ENCODE assay signal across 24 mouse cellular contexts in the genomic region with DNA sequence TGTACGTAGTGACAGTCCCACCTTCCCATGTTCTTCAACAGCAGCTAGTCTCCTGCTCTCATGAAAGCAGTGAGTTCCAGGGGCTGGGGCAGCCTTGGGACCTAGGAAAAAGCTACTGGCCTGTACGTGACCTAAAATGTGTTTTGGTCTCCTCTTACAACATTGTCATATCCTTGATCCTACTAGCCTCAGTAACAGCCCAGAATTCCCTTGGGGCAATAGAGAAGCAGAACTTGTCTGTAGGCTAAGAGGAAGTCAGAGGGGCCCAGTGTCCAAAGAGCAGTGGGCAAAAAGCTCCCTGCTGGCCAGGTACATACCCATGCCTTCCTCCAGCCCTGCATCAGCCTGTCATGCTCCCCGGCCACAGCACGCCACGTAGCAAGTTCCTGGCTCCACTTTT. TPM values are rescaled to one million over a fixed set of nuclear protein-coding genes. Genes with fewer than 3 reads are reported as not detected.
"Had no signal": no experiment of that assay in that cellular context is flagged by ENCODE, and none has a peak within 500 bp of the region (broad histone marks: within the 10 kb centered on the region; RNA-seq: fewer than 3 reads in every experiment).

No protein-coding gene starts in this region.

- H3K27me3 ChIP-seq: heart, embryonic 13.5 days; heart, embryonic 15.5 days; hindbrain, embryonic 13.5 days; hindbrain, embryonic 15.5 days; intestine, embryonic 15.5 days; limb, embryonic 13.5 days; limb, embryonic 15.5 days had no signal

- ATAC-seq: inflammation-experienced regulatory T-cells, adult 6 months; intestine, embryonic 15.5 days; intestine, postnatal 0 days had no signal

- H3K27ac ChIP-seq: gastrocnemius, adult 2 months; heart, adult 2 months; heart, embryonic 13.5 days; heart, embryonic 15.5 days; hindbrain, embryonic 13.5 days; hindbrain, embryonic 15.5 days; intestine, embryonic 15.5 days; layer of hippocampus, adult 2 months; limb, embryonic 13.5 days; limb, embryonic 15.5 days had no signal

- H3K9ac ChIP-seq: heart, embryonic 13.5 days; heart, embryonic 15.5 days; hindbrain, embryonic 13.5 days; hindbrain, embryonic 15.5 days; intestine, embryonic 15.5 days; limb, embryonic 13.5 days; limb, embryonic 15.5 days had no signal

- H3K4me2 ChIP-seq: heart, embryonic 11.5 days; heart, embryonic 13.5 days; heart, embryonic 15.5 days; hindbrain, embryonic 13.5 days; hindbrain, embryonic 15.5 days; intestine, embryonic 15.5 days; limb, embryonic 13.5 days; limb, embryonic 15.5 days had no signal

- H3K9me3 ChIP-seq: heart, embryonic 13.5 days; heart, embryonic 15.5 days; hindbrain, embryonic 13.5 days; hindbrain, embryonic 15.5 days; intestine, embryonic 15.5 days; limb, embryonic 13.5 days; limb, embryonic 15.5 days had no signal

- H3K4me1 ChIP-seq: hindbrain, embryonic 13.5 days; hindbrain, embryonic 15.5 days; intestine, embryonic 15.5 days; limb, embryonic 15.5 days had no signal

- H3K4me3 ChIP-seq: gastrocnemius, adult 2 months; heart, adult 2 months; heart, embryonic 13.5 days; heart, embryonic 15.5 days; hindbrain, embryonic 13.5 days; hindbrain, embryonic 15.5 days; intestine, embryonic 15.5 days; layer of hippocampus, adult 2 months; limb, embryonic 13.5 days; limb, embryonic 15.5 days had no signal

- DNase-seq: gastrocnemius, postnatal 10 days; gastrocnemius, postnatal 25 days; heart, adult 11 months; heart, adult 2 months; heart, postnatal 14 days; heart, postnatal 36 days; kidney, adult 18-20 months; kidney, adult 8-10 months; kidney, postnatal 10 days; kidney, postnatal 25 days; kidney, postnatal 4 days; left cerebral cortex, postnatal 4 days had no signal

RNA-seq across cellular contexts. Expression of a gene that starts 41.9 kb away (rescaled TPM):
- total RNA-seq: gastrocnemius, adult 2 months had no signal
